Mouse (Mus musculus) forebrain, embryonic 15.5 days (tissue): ENCODE results near the gene Adh6a. TPM values are rescaled to one million over a fixed set of nuclear protein-coding genes. Genes with fewer than 3 reads are reported as not detected.
"Not testable (repeated sequence)": the region's sequence is repeated elsewhere in the genome, so short reads cannot be mapped to it uniquely, and the experiment has no call there.

Experiments used
- ATAC-seq: fragments of 200-750 bp; cut with Nextera tagmentation; replicated peaks from 2 replicates; pipeline ENCODE4 v1.8.0; 2017; ENCODE audit warnings: mild to moderate bottlenecking, moderate TSS enrichment, moderate library complexity
- H3K27ac ChIP-seq: fragments of 300-500 bp; sonication (generic); replicated peaks from 2 replicates; pipeline ENCODE4 v1.5.1; 2015; ENCODE audit warnings: mild to moderate bottlenecking, inconsistent platforms
- H3K27me3 ChIP-seq: fragments of 300-500 bp; sonication (generic); 2 replicates; pipeline ENCODE4 v1.6.1; 2015; ENCODE audit warnings: inconsistent platforms
- H3K36me3 ChIP-seq: fragments of 300-500 bp; sonication (generic); 2 replicates; pipeline ENCODE4 v1.6.1; 2015; ENCODE audit warnings: mild to moderate bottlenecking, inconsistent platforms
- H3K4me1 ChIP-seq: fragments of 300-500 bp; sonication (generic); 2 replicates; pipeline ENCODE4 v1.6.1; 2015; ENCODE audit warnings: inconsistent platforms
- H3K4me2 ChIP-seq: fragments of 300-500 bp; sonication (generic); replicated peaks from 2 replicates; pipeline ENCODE4 v1.6.1; 2015; ENCODE audit warnings: mild to moderate bottlenecking, inconsistent platforms
- H3K4me3 ChIP-seq: fragments of 300-500 bp; sonication (generic); 2 replicates; pipeline ENCODE4 v1.5.1; 2015; ENCODE audit warnings: mild to moderate bottlenecking, inconsistent platforms
- H3K9ac ChIP-seq: fragments of 300-500 bp; sonication (generic); replicated peaks from 2 replicates; pipeline ENCODE4 v1.6.1; 2015; ENCODE audit warnings: mild to moderate bottlenecking, inconsistent platforms
- H3K9me3 ChIP-seq: fragments of 300-500 bp; sonication (generic); 2 replicates; pipeline ENCODE4 v1.6.1; 2016; ENCODE audit warnings: inconsistent platforms
- WGBS: fragments of 180-500 bp; shearing (Covaris S2); methylation state at CpG from one replicate; pipeline ENCODE4 v1.1.7; 2015; ENCODE audit warnings: mixed read lengths; 5-methylcytosine and 5-hydroxymethylcytosine counted together
- polyA plus RNA-seq: library from polyadenylated mRNA; unstranded; fragments of >200 nt; fragmentation: Nextera tagmentation; extraction: Ambion mirVana; gene quantifications from 2 replicates; pipeline ENCODE4 v1.2.1, GENCODE M21; 2015

Gene Adh6a
- polyA plus RNA-seq, 1 experiment from 2014 or later: not detected

GRCm38 (mm10) chr3:138334320-138334719 is 21.2 kb downstream of the Adh6a start:
- no peak overlapping the region for H3K27ac ChIP-seq
- no peaks in the 10 kb centered on the region for H3K4me1 ChIP-seq
- 90% methylated on average over 4 of the region's 4 CpGs for WGBS

DNA sequence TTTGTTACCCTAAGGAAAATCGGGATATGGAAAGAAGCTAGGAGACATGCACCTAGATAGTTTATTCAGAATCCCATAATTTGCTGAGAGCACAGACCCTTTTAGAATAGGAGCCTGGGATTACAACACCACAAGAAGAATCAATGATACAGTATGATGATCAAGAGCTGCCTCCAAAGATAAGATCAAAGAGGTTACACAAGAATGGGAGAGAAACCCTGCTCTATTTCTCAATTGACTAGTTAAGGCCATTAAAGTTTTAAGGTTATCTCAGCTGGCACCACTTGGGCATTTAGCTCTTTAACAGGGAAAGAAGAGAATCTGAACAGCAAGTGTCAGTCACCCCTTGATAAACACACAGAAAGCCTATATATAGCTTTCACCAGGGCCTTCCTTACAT is 22.5 kb downstream of the Adh6a start:
- H3K36me3 ChIP-seq: no peaks in the 10 kb centered on the region
- no peak for ATAC-seq
- no peak overlapping the region for H3K9ac ChIP-seq
- 91% methylated on average over 1 of the region's 1 CpGs for WGBS
- no peaks in the 10 kb centered on the region for H3K27me3 ChIP-seq
- H3K27ac ChIP-seq: no peak overlapping the region
- no peak overlapping the region for H3K4me2 ChIP-seq
- H3K9me3 ChIP-seq: no peaks in the 10 kb centered on the region
- H3K4me1 ChIP-seq: no peaks in the 10 kb centered on the region
- no peak overlapping the region for H3K4me3 ChIP-seq

More at GRCm38 (mm10) chr3:138334320-138334719, 21.2 kb downstream of the Adh6a start:
- Histone ChIP-seq H3K4me2 (no peak overlapping the region), H3K4me3 (no peak overlapping the region), H3K36me3 (no peaks in the 10 kb centered on the region), H3K9me3 (no peaks in the 10 kb centered on the region), H3K27me3 (no peaks in the 10 kb centered on the region), H3K9ac (no peak overlapping the region)
- no peak for ATAC-seq

- no peak overlapping the region for H3K27ac ChIP-seq
- no peak overlapping the region for H3K4me3 ChIP-seq
- no peaks in the 10 kb centered on the region for H3K27me3 ChIP-seq
- H3K9me3 ChIP-seq: no peaks in the 10 kb centered on the region
- H3K36me3 ChIP-seq: no peaks in the 10 kb centered on the region
- no peak for ATAC-seq
- WGBS: 54% methylated on average over 3 of the region's 3 CpGs
- no peaks in the 10 kb centered on the region for H3K4me1 ChIP-seq
- no peak overlapping the region for H3K9ac ChIP-seq
- H3K4me2 ChIP-seq: no peak overlapping the region
Measured at GRCm38 (mm10) chr3:138336104-138336754, 23.1 kb downstream of the Adh6a start.

- H3K27ac ChIP-seq: no peak within 1 kb of the TSS
- H3K9ac ChIP-seq: no peak within 1 kb of the TSS
- H3K4me3 ChIP-seq: no peak within 1 kb of the TSS
- H3K36me3 ChIP-seq: no peaks in the 10 kb centered on the region
- no peaks in the 10 kb centered on the region for H3K27me3 ChIP-seq
- 89% methylated on average over 14 of the region's 14 CpGs for WGBS
- H3K9me3 ChIP-seq: no peaks in the 10 kb centered on the region
- no peak for ATAC-seq
- no peaks in the 10 kb centered on the region for H3K4me1 ChIP-seq
- H3K4me2 ChIP-seq: no peak within 1 kb of the TSS
Measured at GRCm38 (mm10) chr3:138341471-138341870, 28.4 kb downstream of the Adh6a start, which contains the start of gene Adh6b. Gene Adh6b, plus strand, starts transcription at chr3:138341775.

- H3K4me1 ChIP-seq: no peaks in the 10 kb centered on the region
- H3K27me3 ChIP-seq: no peaks in the 10 kb centered on the region
- ATAC-seq: no peak
Measured at GRCm38 (mm10) chr3:138347041-138347440, 34.0 kb downstream of the Adh6a start.

DNA sequence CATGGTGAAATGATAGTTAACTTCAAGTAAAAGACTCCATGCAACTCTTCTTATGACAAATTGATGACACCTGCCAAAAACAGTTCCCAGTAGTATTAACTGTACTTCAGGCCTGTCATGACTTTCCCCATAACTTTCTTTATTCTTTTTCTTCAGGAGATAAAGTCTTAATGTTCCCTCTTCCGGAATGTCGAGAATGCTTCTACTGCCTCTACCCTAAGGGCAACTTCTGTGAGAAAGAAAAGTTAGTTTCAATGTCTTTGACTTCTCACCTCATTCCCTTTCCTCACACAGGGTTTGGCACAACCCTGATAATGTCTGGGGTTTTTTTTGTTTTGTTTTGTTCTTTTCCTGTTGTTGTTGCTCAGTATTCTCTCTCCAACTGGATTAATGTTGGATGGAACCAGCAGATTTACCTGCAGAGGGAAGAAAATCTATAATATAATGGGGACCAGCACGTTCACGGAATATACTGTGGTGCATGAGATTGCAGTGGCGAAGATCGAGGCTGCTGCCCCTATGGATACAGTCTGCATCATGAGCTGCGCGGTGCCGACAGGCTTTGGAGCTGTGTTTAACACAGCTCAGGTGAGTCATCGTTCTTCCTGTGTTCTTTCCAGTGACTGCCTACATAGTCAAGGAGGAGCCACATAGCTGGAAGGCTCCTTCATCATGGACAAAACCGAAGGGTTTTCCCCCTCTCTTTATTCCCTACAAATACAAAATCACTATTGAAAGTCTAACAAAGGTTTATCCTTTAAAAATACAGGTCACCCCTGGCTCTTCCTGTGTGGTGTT is 39.1 kb downstream of the Adh6a start:
- no peak overlapping the region for H3K9ac ChIP-seq
- WGBS: 92% methylated on average over 11 of the region's 11 CpGs
- ATAC-seq: no peak
- H3K4me3 ChIP-seq: no peak overlapping the region
- H3K27me3 ChIP-seq: no peaks in the 10 kb centered on the region
- no peaks in the 10 kb centered on the region for H3K36me3 ChIP-seq
- no peak overlapping the region for H3K4me2 ChIP-seq
- no peaks in the 10 kb centered on the region for H3K4me1 ChIP-seq
- no peaks in the 10 kb centered on the region for H3K9me3 ChIP-seq
- no peak overlapping the region for H3K27ac ChIP-seq

More at GRCm38 (mm10) chr3:138347041-138347440, 34.0 kb downstream of the Adh6a start:
- WGBS: 76% methylated on average over 3 of the region's 3 CpGs
- no peak overlapping the region for H3K27ac ChIP-seq
- no peak overlapping the region for H3K9ac ChIP-seq
- H3K4me3 ChIP-seq: no peak overlapping the region
- no peak overlapping the region for H3K4me2 ChIP-seq
- no peaks in the 10 kb centered on the region for H3K9me3 ChIP-seq
- H3K36me3 ChIP-seq: no peaks in the 10 kb centered on the region

DNA sequence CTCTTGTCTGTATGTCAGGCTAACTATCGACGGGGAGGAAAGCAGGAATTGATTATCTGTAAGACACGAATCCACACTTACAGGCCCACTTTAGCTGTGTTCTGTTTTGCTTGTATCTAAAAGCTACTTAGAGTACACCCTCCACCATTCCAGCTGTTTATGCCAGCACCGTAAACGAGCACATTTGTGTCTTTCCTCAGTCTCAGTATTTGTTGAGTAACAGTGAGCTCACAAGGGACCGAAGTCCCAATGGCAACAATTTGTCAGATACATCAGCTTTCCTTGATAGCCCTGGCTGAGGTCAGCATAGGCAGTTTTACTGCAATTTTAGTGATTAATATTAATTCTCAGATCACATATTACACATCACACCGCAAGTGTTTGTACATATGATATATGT is 45.8 kb downstream of the Adh6a start:
- no peaks in the 10 kb centered on the region for H3K36me3 ChIP-seq
- 89% methylated on average over 7 of the region's 7 CpGs for WGBS
- H3K9me3 ChIP-seq: no peaks in the 10 kb centered on the region

GRCm38 (mm10) chr3:138360721-138361120 is 47.6 kb downstream of the Adh6a start:
- Histone ChIP-seq H3K36me3 (no peaks in the 10 kb centered on the region), H3K4me2 (no peak overlapping the region), H3K27ac (no peak overlapping the region), H3K27me3 (no peaks in the 10 kb centered on the region), H3K9me3 (no peaks in the 10 kb centered on the region), H3K4me1 (no peaks in the 10 kb centered on the region), H3K9ac (no peak overlapping the region), H3K4me3 (no peak overlapping the region)
- WGBS: 88% methylated on average over 4 of the region's 4 CpGs
- ATAC-seq: no peak

More for the DNA sequence above, 45.8 kb downstream of the Adh6a start:
- Histone ChIP-seq H3K4me1 (no peaks in the 10 kb centered on the region), H3K4me3 (no peak overlapping the region), H3K4me2 (no peak overlapping the region), H3K27ac (no peak overlapping the region), H3K9ac (no peak overlapping the region), H3K27me3 (no peaks in the 10 kb centered on the region)
- ATAC-seq: no peak

- Histone ChIP-seq H3K36me3 (no peaks in the 10 kb centered on the region), H3K4me3 (no peak overlapping the region), H3K27ac (no peak overlapping the region), H3K27me3 (no peaks in the 10 kb centered on the region), H3K9ac (no peak overlapping the region), H3K4me1 (no peaks in the 10 kb centered on the region), H3K9me3 (no peaks in the 10 kb centered on the region), H3K4me2 (no peak overlapping the region)
- 75% methylated on average over 2 of the region's 2 CpGs for WGBS
- no peak for ATAC-seq
Measured at GRCm38 (mm10) chr3:138362920-138363319, 49.8 kb downstream of the Adh6a start.

DNA sequence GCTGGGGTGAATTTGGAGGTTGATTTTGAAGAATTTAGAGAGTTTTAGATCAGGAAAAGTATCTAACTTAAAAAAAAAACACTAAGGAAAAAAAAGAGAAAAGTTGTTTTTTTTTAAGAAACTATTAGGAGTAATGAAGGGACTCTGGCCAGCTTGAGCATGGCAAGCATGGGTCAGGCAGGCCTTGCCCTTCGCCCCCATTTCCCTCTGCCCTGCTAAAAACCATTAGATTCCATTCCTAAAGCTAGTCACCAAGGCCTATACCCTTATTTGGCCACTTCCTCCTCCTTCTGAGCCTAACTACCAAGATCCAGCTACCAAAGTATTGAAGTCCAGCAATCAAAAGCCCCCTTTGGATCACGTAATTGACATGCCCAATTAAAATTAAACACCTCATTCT is 53.1 kb downstream of the Adh6a start:
- Histone ChIP-seq H3K27me3 (no peaks in the 10 kb centered on the region), H3K9me3 (no peaks in the 10 kb centered on the region), H3K4me2 (no peak overlapping the region), H3K9ac (no peak overlapping the region), H3K4me1 (no peaks in the 10 kb centered on the region), H3K4me3 (no peak overlapping the region), H3K27ac (no peak overlapping the region), H3K36me3 (no peaks in the 10 kb centered on the region)
- ATAC-seq: no peak
- 85% methylated on average over 2 of the region's 2 CpGs for WGBS

DNA sequence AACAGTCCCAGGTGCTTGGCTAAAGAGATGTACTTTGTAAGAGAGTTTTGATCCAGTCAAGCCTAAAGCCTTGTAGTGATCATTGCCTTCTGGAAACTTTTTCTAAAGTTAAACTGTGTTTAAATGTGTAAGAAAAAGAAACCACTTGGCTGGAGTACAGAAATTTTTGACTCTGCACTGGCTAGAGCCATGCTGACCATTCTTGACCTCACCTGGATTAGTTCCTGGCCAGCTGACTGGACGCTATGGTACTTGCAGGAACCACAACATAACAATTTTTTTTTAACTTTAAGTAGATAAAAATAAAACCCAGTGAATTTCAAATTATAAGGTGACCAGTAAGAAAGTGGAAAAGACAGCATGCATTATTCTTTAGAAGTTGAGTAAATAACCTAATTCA is 56.5 kb downstream of the Adh6a start:
- Histone ChIP-seq H3K36me3 (no peaks in the 10 kb centered on the region), H3K9me3 (no peaks in the 10 kb centered on the region), H3K4me3 (no peak overlapping the region), H3K27me3 (no peaks in the 10 kb centered on the region), H3K27ac (no peak overlapping the region), H3K4me1 (no peaks in the 10 kb centered on the region), H3K9ac (no peak overlapping the region), H3K4me2 (no peak overlapping the region)
- WGBS: 94% methylated on average over 1 of the region's 1 CpGs
- ATAC-seq: no peak

DNA sequence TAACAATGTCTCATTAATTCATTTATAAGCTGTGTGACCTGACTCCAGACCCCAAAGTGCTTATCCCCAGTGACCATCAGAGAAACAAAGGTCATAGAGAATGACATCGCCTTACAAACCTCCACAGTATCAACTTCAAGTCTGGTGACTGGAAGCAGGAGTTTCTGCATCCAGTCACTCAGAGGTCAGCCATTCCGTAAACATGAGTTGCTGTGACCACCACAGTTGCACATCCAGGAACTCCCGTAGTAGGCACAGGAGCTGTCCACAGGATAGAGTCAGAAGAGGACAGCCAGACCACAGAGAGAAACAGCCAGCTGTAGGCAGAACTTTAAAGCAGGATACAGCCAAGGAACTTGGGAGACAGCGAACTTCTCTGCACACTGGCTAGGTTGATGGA is 57.2 kb downstream of the Adh6a start:
- not testable (repeated sequence) for H3K9me3 ChIP-seq, H3K4me1 ChIP-seq, ATAC-seq, H3K27me3 ChIP-seq, H3K9ac ChIP-seq, H3K4me2 ChIP-seq, H3K36me3 ChIP-seq, H3K4me3 ChIP-seq, H3K27ac ChIP-seq
- 89% methylated on average over 4 of the region's 4 CpGs for WGBS
